Mouse (Mus musculus) forebrain, postnatal 0 days (tissue): ENCODE results near the gene Macc1. TPM values are rescaled to one million over a fixed set of nuclear protein-coding genes. Genes with fewer than 3 reads are reported as not detected.

Experiments used
- ATAC-seq: fragments of 200-750 bp; cut with Nextera tagmentation; 2 replicates; pipeline ENCODE4 v1.8.0; 2017; ENCODE audit warnings: mild to moderate bottlenecking, moderate library complexity
- DNase-seq: peaks from one replicate; pipeline ENCODE4 v3.0.0-alpha.2; 2015
- H3K27ac ChIP-seq: fragments of 300-500 bp; sonication (generic); 2 replicates; pipeline ENCODE4 v1.5.1; 2014; ENCODE audit warnings: low read depth, mild to moderate bottlenecking, antibody characterized with exemption, low read length, moderate library complexity, mixed read lengths
- H3K27me3 ChIP-seq: fragments of 300-500 bp; sonication (generic); 2 replicates; pipeline ENCODE4 v1.6.1; 2014; ENCODE audit warnings: mild to moderate bottlenecking, low read length, mixed read lengths; ENCODE audit not compliant: insufficient read depth
- H3K36me3 ChIP-seq: fragments of 300-500 bp; sonication (generic); 2 replicates; pipeline ENCODE4 v1.6.1; 2014; ENCODE audit warnings: mild to moderate bottlenecking, moderate library complexity; ENCODE audit not compliant: insufficient read depth
- H3K4me1 ChIP-seq: fragments of 300-500 bp; sonication (generic); 2 replicates; pipeline ENCODE4 v1.6.1; 2014; ENCODE audit warnings: antibody characterized with exemption; ENCODE audit not compliant: insufficient read depth
- H3K4me2 ChIP-seq: fragments of 300-500 bp; sonication (generic); 2 replicates; pipeline ENCODE4 v1.6.1; 2014; ENCODE audit warnings: low read depth, mild to moderate bottlenecking, moderate library complexity
- H3K4me3 ChIP-seq: fragments of 300-500 bp; sonication (generic); 2 replicates; pipeline ENCODE4 v1.5.1; 2014; ENCODE audit warnings: low read depth, low read length, mixed read lengths
- H3K9ac ChIP-seq: fragments of 300-500 bp; sonication (generic); 2 replicates; pipeline ENCODE4 v1.6.1; 2014; ENCODE audit warnings: mild to moderate bottlenecking
- H3K9me3 ChIP-seq: fragments of 300-500 bp; sonication (generic); 2 replicates; pipeline ENCODE4 v1.6.1; 2016; ENCODE audit warnings: low read length
- CTCF ChIP-seq: sonication (generic); IDR thresholded peaks from 2 replicates; pipeline ENCODE4 v1.5.1; 2016; ENCODE audit warnings: antibody characterized with exemption, control low read depth, low read depth
- WGBS: fragments of 180-500 bp; shearing (Covaris S2); extraction: QIAGEN DNeasy Blood & Tissue Kit; methylation state at CpG from one replicate; pipeline ENCODE4 v1.1.7; 2014; 5-methylcytosine and 5-hydroxymethylcytosine counted together
- polyA plus RNA-seq: library from polyadenylated mRNA; unstranded; fragments of >200 nt; fragmentation: Nextera tagmentation; extraction: Ambion mirVana; gene quantifications from 2 replicates; pipeline ENCODE4 v1.2.1, GENCODE M21; 2015
- total RNA-seq: library from RNA; depleted of rRNA; stranded (reverse); fragments of >200 nt; gene quantifications from 2 replicates; pipeline ENCODE4 v1.2.3, GENCODE M21; 2014

The Macc1 gene
- total and polyA plus RNA-seq, 2 experiments from 2014 or later = 0.10 TPM; not detected in 1

GRCm38 (mm10) chr12:119440720-119441119, 126.7 kb downstream of the Macc1 start:
- 51% methylated on average over 2 of the region's 2 CpGs for WGBS
- H3K27me3 ChIP-seq = no peaks in the 10 kb centered on the region
- no peak overlapping the region for H3K4me2 ChIP-seq
- H3K9me3 ChIP-seq = no peaks in the 10 kb centered on the region
- DNase-seq (peak; percentile 24), ATAC-seq (peak; percentile 66; the same call in 1 of the 2 replicates)
- no peak overlapping the region for H3K4me3 ChIP-seq
- TF ChIP-seq CTCF = no peak
- no peak overlapping the region for H3K9ac ChIP-seq
- no peak overlapping the region for H3K27ac ChIP-seq
- no peaks in the 10 kb centered on the region for H3K36me3 ChIP-seq
- no peaks in the 10 kb centered on the region for H3K4me1 ChIP-seq

GRCm38 (mm10) chr12:119450116-119450515, 136.0 kb downstream of the Macc1 start:
- no peaks in the 10 kb centered on the region for H3K36me3 ChIP-seq
- no peaks in the 10 kb centered on the region for H3K4me1 ChIP-seq
- no peak overlapping the region for H3K9ac ChIP-seq
- H3K27me3 ChIP-seq = no peaks in the 10 kb centered on the region
- peak; percentile 43 for ATAC-seq
- H3K27ac ChIP-seq = no peak overlapping the region
- 73% methylated on average over 2 of the region's 2 CpGs for WGBS
- no peak for TF ChIP-seq CTCF
- DNase-seq = peak; percentile 43
- H3K9me3 ChIP-seq = no peaks in the 10 kb centered on the region
- no peak overlapping the region for H3K4me3 ChIP-seq
- no peak overlapping the region for H3K4me2 ChIP-seq

- H3K4me3 ChIP-seq = no peak overlapping the region
- WGBS = 60% methylated on average over 3 of the region's 3 CpGs
- no peak for ATAC-seq
- no peak overlapping the region for H3K27ac ChIP-seq
- no peaks in the 10 kb centered on the region for H3K36me3 ChIP-seq
- no peak for DNase-seq
- H3K27me3 ChIP-seq = no peaks in the 10 kb centered on the region
- no peak for TF ChIP-seq CTCF
- no peaks in the 10 kb centered on the region for H3K9me3 ChIP-seq
- H3K9ac ChIP-seq = no peak overlapping the region
- no peaks in the 10 kb centered on the region for H3K4me1 ChIP-seq
- no peak overlapping the region for H3K4me2 ChIP-seq
These were observed 137.2 kb downstream of the Macc1 start for GRCm38 (mm10) chr12:119451232-119451631.

GRCm38 (mm10) chr12:119454076-119454475, 140.0 kb downstream of the Macc1 start:
- Histone ChIP-seq H3K4me2 (no peak overlapping the region), H3K4me3 (no peak overlapping the region), H3K4me1 (no peaks in the 10 kb centered on the region), H3K9ac (no peak overlapping the region), H3K36me3 (no peaks in the 10 kb centered on the region), H3K27me3 (no peaks in the 10 kb centered on the region), H3K27ac (no peak overlapping the region), H3K9me3 (no peaks in the 10 kb centered on the region)
- DNase-seq (no peak), ATAC-seq (no peak)
- 14% methylated on average over 1 of the region's 1 CpGs for WGBS
- no peak for TF ChIP-seq CTCF

GRCm38 (mm10) chr12:119464040-119464939, 150.2 kb downstream of the Macc1 start:
- no peaks in the 10 kb centered on the region for H3K9me3 ChIP-seq
- no peak overlapping the region for H3K4me2 ChIP-seq
- WGBS = 27% methylated on average over 2 of the region's 2 CpGs
- TF ChIP-seq CTCF = no peak
- no peak overlapping the region for H3K27ac ChIP-seq
- no peaks in the 10 kb centered on the region for H3K36me3 ChIP-seq
- no peak overlapping the region for H3K4me3 ChIP-seq
- DNase-seq (peak; percentile 77), ATAC-seq (peak; percentile 99)
- no peak overlapping the region for H3K9ac ChIP-seq
- H3K27me3 ChIP-seq = no peaks in the 10 kb centered on the region
- no peaks in the 10 kb centered on the region for H3K4me1 ChIP-seq

GRCm38 (mm10) chr12:119464940-119465245, 150.8 kb downstream of the Macc1 start:
- no peaks in the 10 kb centered on the region for H3K27me3 ChIP-seq
- H3K4me3 ChIP-seq = no peak overlapping the region
- no peaks in the 10 kb centered on the region for H3K36me3 ChIP-seq
- DNase-seq = no peak
- no peak overlapping the region for H3K27ac ChIP-seq
- TF ChIP-seq CTCF = no peak
- no peak for ATAC-seq
- WGBS = 60% methylated on average over 1 of the region's 1 CpGs
- H3K4me1 ChIP-seq = no peaks in the 10 kb centered on the region
- H3K4me2 ChIP-seq = no peak overlapping the region
- no peak overlapping the region for H3K9ac ChIP-seq
- no peaks in the 10 kb centered on the region for H3K9me3 ChIP-seq

GRCm38 (mm10) chr12:119467656-119468055, 153.6 kb downstream of the Macc1 start:
- DNase-seq (no peak), ATAC-seq (no peak)
- no peaks in the 10 kb centered on the region for H3K4me1 ChIP-seq
- no peak overlapping the region for H3K27ac ChIP-seq
- no peak overlapping the region for H3K4me3 ChIP-seq
- no peak overlapping the region for H3K9ac ChIP-seq
- no peaks in the 10 kb centered on the region for H3K27me3 ChIP-seq
- no peak for TF ChIP-seq CTCF
- H3K9me3 ChIP-seq = no peaks in the 10 kb centered on the region
- no peaks in the 10 kb centered on the region for H3K36me3 ChIP-seq
- no peak overlapping the region for H3K4me2 ChIP-seq
- 15% methylated on average over 1 of the region's 1 CpGs for WGBS
